Mouse (Mus musculus) spleen, adult 2 months (tissue): Measurements from ENCODE around the gene Mdga2.

Source experiments
- CTCF ChIP-seq: fragments of 200-500 bp; IDR thresholded peaks from 2 replicates; pipeline ENCODE4 v1.5.1; 2011; ENCODE audit warnings: mild to moderate bottlenecking, inconsistent platforms; ENCODE audit not compliant: insufficient read depth, insufficient read length, insufficient replicate concordance; ENCODE audit errors: extremely low read depth
- POLR2A ChIP-seq: fragments of 200-500 bp; IDR thresholded peaks from 2 replicates; pipeline ENCODE4 v1.6.1; 2011; ENCODE audit warnings: low read depth, low read length, inconsistent platforms

GRCm38 (mm10) chr12:66705015-66705414 lies 517.3 kb downstream of the Mdga2 start:
- TF ChIP-seq CTCF, result no peak
- no peak for TF ChIP-seq POLR2A
